Mouse (Mus musculus): ENCODE measurements around the gene Mcrs1. TPM values are rescaled to one million over a fixed set of nuclear protein-coding genes. Genes with fewer than 3 reads are reported as not detected.
A peak's percentile ranks its signal among the peaks of the same experiment; 100 is the strongest.

Mcrs1 gene
- polyA plus RNA-seq, 1 experiment from 2014 or later, result 213 TPM

DNA sequence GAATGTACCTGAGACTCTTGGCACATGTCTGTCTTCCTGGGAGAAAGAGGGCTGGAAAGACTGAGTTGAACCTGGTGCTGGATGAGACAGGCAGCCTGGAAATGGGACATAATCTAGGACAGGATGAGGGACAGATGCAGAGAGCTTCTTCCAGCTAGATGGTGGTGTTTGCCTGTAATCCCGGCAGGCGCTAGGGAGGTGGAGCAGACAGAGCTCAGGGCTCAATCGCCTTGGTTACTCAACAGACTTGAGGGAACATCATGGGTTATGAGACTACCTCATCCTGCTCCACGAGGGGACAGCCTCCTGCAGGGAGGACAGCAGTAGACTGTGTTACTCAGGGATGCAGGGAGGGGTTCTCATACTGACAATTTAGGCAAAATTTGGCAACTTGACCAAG, 10.5 kb downstream of the Mcrs1 start:
- 85% methylated on average over 4 of the region's 4 CpGs for WGBS
- no peak overlapping the region for H3K9ac ChIP-seq (replicated peaks; ENCODE audit: low read depth, low read length)
- H3K27ac ChIP-seq (ENCODE audit: low read depth, low read length), result no peak overlapping the region
- no peaks in the 10 kb centered on the region for H3K9me3 ChIP-seq (ENCODE audit: control insufficient read depth, low read length)
- no peak for ATAC-seq (ENCODE audit: low read depth)
- H3K36me3 ChIP-seq (ENCODE audit: control insufficient read depth, insufficient read depth, low read length), result peaks cover 33% of the 10 kb centered on the region
- H3K27me3 ChIP-seq (ENCODE audit: control insufficient read depth, insufficient read depth, low read length), result no peaks in the 10 kb centered on the region
- H3K4me2 ChIP-seq (ENCODE audit: low read depth, low read length), result no peak overlapping the region
- H3K4me3 ChIP-seq (ENCODE audit: low read depth, low read length), result no peak overlapping the region
- no peaks in the 10 kb centered on the region for H3K4me1 ChIP-seq (ENCODE audit: control insufficient read depth, insufficient read depth, low read length)

DNA sequence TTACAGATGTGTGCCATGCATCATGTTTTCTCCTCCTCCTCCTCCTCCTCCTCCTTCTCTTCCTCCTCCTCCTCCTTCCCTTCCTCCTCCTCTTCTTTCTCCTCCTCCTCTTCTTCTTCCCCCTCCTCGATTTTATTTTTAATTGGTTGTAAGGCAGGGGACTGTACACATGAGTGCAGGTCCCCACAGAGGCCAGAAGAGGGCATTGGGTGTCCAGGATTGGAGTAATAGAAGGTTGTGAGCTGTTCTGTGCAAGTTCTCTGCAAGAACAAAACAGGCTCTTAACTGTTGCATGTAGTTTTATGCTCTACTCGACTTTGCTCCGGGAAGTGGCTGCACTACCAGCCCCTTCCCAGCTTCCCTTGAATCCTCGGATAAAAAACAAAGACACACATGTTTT, 11.6 kb downstream of the Mcrs1 start:
- WGBS, result 74% methylated on average over 4 of the region's 4 CpGs
- Histone ChIP-seq H3K4me3 (ENCODE audit: low read depth, low read length) (no peak overlapping the region), H3K9me3 (ENCODE audit: control insufficient read depth, low read length) (no peaks in the 10 kb centered on the region), H3K4me2 (ENCODE audit: low read depth, low read length) (no peak overlapping the region), H3K36me3 (ENCODE audit: control insufficient read depth, insufficient read depth, low read length) (peaks cover 29% of the 10 kb centered on the region), H3K27me3 (ENCODE audit: control insufficient read depth, insufficient read depth, low read length) (no peaks in the 10 kb centered on the region), H3K27ac (ENCODE audit: low read depth, low read length) (no peak overlapping the region), H3K4me1 (ENCODE audit: control insufficient read depth, insufficient read depth, low read length) (no peaks in the 10 kb centered on the region), H3K9ac (replicated peaks; ENCODE audit: low read depth, low read length) (no peak overlapping the region)
- ATAC-seq (ENCODE audit: low read depth), result no peak

DNA sequence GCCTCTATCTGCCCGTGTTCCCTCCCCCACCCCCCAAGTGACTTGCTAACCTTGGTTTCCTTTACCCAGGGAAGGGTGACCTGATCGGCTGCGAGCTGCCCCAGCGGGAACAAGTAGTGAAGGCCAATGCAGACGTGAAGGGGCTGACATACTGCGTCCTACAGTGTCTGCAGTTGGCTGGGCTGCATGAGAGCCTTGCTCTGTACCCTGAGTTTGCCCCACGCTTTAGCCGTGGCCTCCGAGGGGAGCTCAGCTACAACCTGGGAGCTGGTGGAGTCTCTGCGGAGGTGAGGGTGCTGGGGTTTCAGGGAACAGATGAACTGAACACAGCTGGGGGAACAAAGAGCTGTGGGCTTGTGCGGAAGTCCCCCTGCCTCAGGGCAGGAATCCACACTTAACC, 13.8 kb downstream of the Mcrs1 start:
- Histone ChIP-seq H3K4me3 (ENCODE audit: low read depth, low read length) (no peak overlapping the region), H3K4me1 (ENCODE audit: control insufficient read depth, insufficient read depth, low read length) (no peaks in the 10 kb centered on the region), H3K4me2 (ENCODE audit: low read depth, low read length) (no peak overlapping the region), H3K27ac (ENCODE audit: low read depth, low read length) (no peak overlapping the region), H3K27me3 (ENCODE audit: control insufficient read depth, insufficient read depth, low read length) (no peaks in the 10 kb centered on the region; the same call in 1 of the 2 replicates), H3K36me3 (ENCODE audit: control insufficient read depth, insufficient read depth, low read length) (peaks cover 12% of the 10 kb centered on the region), H3K9ac (replicated peaks; ENCODE audit: low read depth, low read length) (no peak overlapping the region), H3K9me3 (ENCODE audit: control insufficient read depth, low read length) (no peaks in the 10 kb centered on the region)
- no peak for ATAC-seq (ENCODE audit: low read depth)
- 66% methylated on average over 11 of the region's 11 CpGs for WGBS

DNA sequence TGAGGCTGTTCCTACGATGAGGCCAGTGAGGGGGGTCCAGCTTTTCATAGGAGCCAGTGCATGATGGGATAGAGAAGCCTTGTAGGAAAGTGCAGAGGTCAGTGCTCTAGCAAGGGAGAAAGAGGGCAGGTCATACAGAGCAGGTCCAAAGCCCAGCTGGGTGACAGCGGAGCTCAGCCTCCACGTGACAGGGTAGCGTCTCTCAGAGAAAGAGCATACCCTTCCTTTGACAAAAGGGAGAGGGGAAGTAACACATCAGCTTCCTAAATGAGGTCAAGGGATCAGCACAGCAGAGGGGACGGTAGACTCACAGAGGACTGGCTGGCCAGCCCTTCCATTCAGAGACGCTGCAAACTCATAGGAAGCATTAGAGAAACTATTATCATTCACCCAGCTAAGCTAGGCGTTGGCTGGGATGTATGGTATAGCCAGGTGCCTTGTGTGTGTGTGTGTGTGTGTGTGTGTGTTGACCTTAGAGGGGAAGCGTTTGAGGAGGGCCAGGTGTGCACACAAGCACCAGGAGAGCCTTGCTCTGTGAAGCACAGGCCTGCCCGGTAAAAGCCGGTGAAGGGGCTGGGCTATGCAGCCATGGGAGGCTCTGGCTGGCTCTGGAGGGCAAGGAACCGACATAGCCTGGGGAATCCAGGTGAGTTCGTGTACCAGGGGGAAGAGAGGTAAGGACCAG, 17.3 kb downstream of the Mcrs1 start:
- Histone ChIP-seq H3K27me3 (ENCODE audit: control insufficient read depth, insufficient read depth, low read length) (no peaks in the 10 kb centered on the region; the same call in 1 of the 2 replicates), H3K4me1 (ENCODE audit: control insufficient read depth, insufficient read depth, low read length) (no peaks in the 10 kb centered on the region), H3K9me3 (ENCODE audit: control insufficient read depth, low read length) (no peaks in the 10 kb centered on the region), H3K36me3 (ENCODE audit: control insufficient read depth, insufficient read depth, low read length) (no peaks in the 10 kb centered on the region), H3K4me2 (ENCODE audit: low read depth, low read length) (no peak overlapping the region), H3K27ac (ENCODE audit: low read depth, low read length) (no peak overlapping the region), H3K9ac (replicated peaks; ENCODE audit: low read depth, low read length) (no peak overlapping the region), H3K4me3 (ENCODE audit: low read depth, low read length) (no peak overlapping the region)
- 63% methylated on average over 12 of the region's 12 CpGs for WGBS
- no peak for ATAC-seq (ENCODE audit: low read depth)

DNA sequence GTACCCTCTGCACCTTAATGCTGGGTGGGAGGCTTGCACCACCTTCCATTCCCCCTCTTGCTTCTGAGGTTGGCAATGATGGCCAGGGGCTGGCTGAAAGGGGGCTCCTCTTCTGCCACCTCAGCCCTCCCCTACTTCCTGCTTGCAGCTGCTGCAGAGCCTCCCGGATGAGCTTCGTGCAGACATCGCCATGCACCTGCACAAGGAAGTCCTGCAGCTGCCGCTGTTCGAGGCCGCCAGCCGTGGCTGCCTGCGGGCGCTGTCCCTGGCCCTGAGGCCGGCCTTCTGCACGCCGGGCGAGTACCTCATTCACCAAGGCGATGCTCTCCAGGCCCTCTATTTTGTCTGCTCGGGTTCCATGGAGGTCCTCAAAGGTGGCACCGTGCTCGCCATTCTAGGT, 18.0 kb downstream of the Mcrs1 start:
- Histone ChIP-seq H3K9me3 (ENCODE audit: control insufficient read depth, low read length) (no peaks in the 10 kb centered on the region), H3K27me3 (ENCODE audit: control insufficient read depth, insufficient read depth, low read length) (no peaks in the 10 kb centered on the region; the same call in 1 of the 2 replicates), H3K4me1 (ENCODE audit: control insufficient read depth, insufficient read depth, low read length) (no peaks in the 10 kb centered on the region), H3K4me3 (ENCODE audit: low read depth, low read length) (no peak overlapping the region), H3K36me3 (ENCODE audit: control insufficient read depth, insufficient read depth, low read length) (no peaks in the 10 kb centered on the region), H3K4me2 (ENCODE audit: low read depth, low read length) (no peak overlapping the region), H3K9ac (replicated peaks; ENCODE audit: low read depth, low read length) (no peak overlapping the region), H3K27ac (ENCODE audit: low read depth, low read length) (no peak overlapping the region)
- 58% methylated on average over 17 of the region's 17 CpGs for WGBS
- ATAC-seq (ENCODE audit: low read depth), result no peak

DNA sequence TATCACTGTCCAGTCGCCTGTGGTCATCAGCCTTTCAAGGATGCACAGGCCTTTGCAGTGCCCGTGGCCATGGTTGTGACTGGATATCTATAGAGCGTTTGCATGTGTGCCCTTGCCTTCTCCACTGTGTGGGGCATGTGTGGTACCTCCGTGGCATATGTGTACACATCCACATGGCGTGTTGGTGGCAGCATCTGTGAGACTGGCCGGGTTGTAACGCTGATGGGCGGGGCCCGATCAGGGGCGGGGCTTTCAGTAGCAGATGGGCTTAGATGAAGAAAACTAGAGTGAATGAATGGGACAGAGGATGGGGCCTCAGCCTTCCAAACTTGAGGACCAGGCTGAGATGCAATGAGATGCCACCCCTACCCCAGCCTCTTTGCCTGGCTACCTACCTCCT, 19.8 kb downstream of the Mcrs1 start:
- no peak overlapping the region for H3K27ac ChIP-seq (ENCODE audit: low read depth, low read length)
- 76% methylated on average over 10 of the region's 10 CpGs for WGBS
- no peak for ATAC-seq (ENCODE audit: low read depth)
- no peak overlapping the region for H3K4me2 ChIP-seq (ENCODE audit: low read depth, low read length)
- H3K4me3 ChIP-seq (ENCODE audit: low read depth, low read length), result no peak overlapping the region
- no peaks in the 10 kb centered on the region for H3K4me1 ChIP-seq (ENCODE audit: control insufficient read depth, insufficient read depth, low read length)
- H3K9me3 ChIP-seq (ENCODE audit: control insufficient read depth, low read length), result no peaks in the 10 kb centered on the region
- H3K27me3 ChIP-seq (ENCODE audit: control insufficient read depth, insufficient read depth, low read length), result peaks cover 15% of the 10 kb centered on the region
- H3K36me3 ChIP-seq (ENCODE audit: control insufficient read depth, insufficient read depth, low read length), result no peaks in the 10 kb centered on the region
- H3K9ac ChIP-seq (replicated peaks; ENCODE audit: low read depth, low read length), result no peak overlapping the region

DNA sequence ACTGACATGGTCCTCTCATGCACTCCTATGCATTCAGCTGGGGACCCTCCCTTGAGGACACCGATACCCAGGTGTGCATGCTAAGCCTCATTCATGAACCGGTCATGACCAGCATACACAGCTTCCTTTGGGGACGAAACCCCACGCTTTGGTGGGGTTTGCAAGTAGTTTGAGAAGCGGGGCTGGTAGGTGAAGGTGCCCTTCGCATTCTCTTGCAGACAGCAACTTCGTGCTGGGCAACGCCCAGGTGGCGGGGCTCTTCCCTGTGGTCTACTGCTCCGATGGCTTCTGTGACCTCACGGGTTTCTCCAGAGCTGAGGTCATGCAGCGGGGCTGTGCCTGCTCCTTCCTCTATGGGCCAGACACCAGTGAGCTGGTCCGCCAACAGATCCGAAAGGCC, 25.7 kb downstream of the Mcrs1 start:
- Histone ChIP-seq H3K4me2 (ENCODE audit: low read depth, low read length) (no peak overlapping the region), H3K4me3 (ENCODE audit: low read depth, low read length) (no peak overlapping the region), H3K9ac (replicated peaks; ENCODE audit: low read depth, low read length) (no peak overlapping the region), H3K36me3 (ENCODE audit: control insufficient read depth, insufficient read depth, low read length) (no peaks in the 10 kb centered on the region), H3K27me3 (ENCODE audit: control insufficient read depth, insufficient read depth, low read length) (peaks cover 53% of the 10 kb centered on the region), H3K9me3 (ENCODE audit: control insufficient read depth, low read length) (no peaks in the 10 kb centered on the region), H3K4me1 (ENCODE audit: control insufficient read depth, insufficient read depth, low read length) (peaks cover 16% of the 10 kb centered on the region), H3K27ac (ENCODE audit: low read depth, low read length) (no peak overlapping the region)
- 13% methylated on average over 14 of the region's 14 CpGs for WGBS
- ATAC-seq (ENCODE audit: low read depth), result no peak

DNA sequence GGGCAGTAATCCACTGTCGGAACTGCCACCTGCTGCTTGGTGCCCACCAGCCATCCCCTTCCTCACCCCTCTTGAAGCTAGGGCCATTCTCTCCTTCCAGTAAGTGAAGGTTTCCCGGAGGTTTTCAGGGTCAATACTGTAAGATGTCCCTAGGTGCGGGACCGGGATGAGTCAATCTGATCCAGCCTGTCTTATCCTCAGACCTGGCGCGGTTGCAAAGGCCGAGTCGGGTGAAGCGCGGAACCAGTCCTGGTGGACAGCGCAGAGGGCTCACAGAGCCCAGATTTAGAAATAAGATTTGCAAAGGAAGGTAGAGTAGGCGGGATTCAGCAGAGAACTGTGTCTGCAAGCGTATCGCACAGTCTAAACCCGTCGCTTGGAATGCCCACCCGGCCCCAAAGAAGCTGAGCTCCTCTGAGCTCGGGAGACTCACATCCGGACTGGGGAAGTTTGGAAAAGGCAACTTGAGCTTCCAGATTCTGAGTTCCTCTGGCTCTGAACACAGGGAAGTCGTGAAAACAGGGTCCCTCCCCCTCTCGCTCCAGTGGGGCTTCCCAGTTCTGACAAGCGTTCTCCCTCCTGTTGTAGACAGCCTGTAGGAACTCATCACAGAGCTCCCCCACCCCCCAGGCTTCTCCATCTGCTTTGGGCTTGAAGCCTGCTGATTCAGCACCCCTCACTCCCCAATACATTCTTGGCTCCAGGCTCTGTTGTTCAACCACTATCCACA, 26.5 kb downstream of the Mcrs1 start:
- WGBS, result 1% methylated on average over 22 of the region's 22 CpGs
- no peak overlapping the region; the same call in 1 of the 2 replicates for H3K9ac ChIP-seq (replicated peaks; ENCODE audit: low read depth, low read length)
- no peaks in the 10 kb centered on the region for H3K36me3 ChIP-seq (ENCODE audit: control insufficient read depth, insufficient read depth, low read length)
- peak; percentile 24; the same call in 1 of the 2 replicates for ATAC-seq (ENCODE audit: low read depth)
- peaks cover 16% of the 10 kb centered on the region for H3K4me1 ChIP-seq (ENCODE audit: control insufficient read depth, insufficient read depth, low read length)
- H3K9me3 ChIP-seq (ENCODE audit: control insufficient read depth, low read length), result no peaks in the 10 kb centered on the region
- H3K27ac ChIP-seq (ENCODE audit: low read depth, low read length), result no peak overlapping the region
- H3K4me2 ChIP-seq (ENCODE audit: low read depth, low read length), result peak overlapping the region; percentile 46
- H3K27me3 ChIP-seq (ENCODE audit: control insufficient read depth, insufficient read depth, low read length), result peaks cover 55% of the 10 kb centered on the region
- peak overlapping the region; percentile 31; the same call in 1 of the 2 replicates for H3K4me3 ChIP-seq (ENCODE audit: low read depth, low read length)

DNA sequence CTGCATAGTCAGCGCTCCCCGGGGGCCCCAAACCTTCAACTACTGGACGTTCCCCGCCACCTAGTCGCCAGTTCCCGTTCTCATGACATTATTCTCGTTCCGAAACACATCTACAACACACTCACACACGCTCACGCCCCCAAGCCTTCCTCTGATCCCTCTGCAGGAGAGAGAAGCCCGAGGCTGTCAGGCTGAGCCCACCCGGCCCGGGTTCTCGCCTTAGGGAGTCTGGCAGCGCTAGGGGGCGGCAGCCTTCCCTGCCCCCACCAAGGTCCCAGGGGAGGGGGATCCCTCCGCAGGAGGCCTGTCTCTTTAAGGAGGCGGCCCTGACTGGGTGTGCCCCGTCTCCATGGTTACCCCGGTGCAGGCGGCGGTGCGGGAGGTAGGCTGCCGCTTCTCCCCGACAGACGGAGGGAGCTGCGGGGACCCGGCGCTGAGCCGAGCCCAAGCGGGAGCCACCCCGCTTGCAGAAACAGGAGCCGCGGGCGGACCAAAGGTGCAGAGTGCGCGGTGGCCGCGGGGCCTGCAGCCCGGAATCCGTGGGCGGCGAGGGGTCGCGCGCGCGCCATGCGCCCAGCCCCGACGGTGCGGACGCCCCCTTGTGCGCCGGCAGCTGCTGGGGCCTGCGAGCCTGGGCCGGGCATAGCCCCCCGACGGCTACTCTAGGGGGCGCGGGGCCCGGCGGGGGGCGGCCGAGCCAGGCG, 27.4 kb downstream of the Mcrs1 start, which contains the start of gene Kcnh3:
Kcnh3 (plus strand) TSS at position 654 of the 704 bp plus-strand sequence.
- Histone ChIP-seq H3K9me3 (ENCODE audit: control insufficient read depth, low read length) (no peaks in the 10 kb centered on the region), H3K4me3 (ENCODE audit: low read depth, low read length) (peak within 1 kb of the TSS; percentile 31), H3K27me3 (ENCODE audit: control insufficient read depth, insufficient read depth, low read length) (peaks cover 55% of the 10 kb centered on the region), H3K27ac (ENCODE audit: low read depth, low read length) (no peak within 1 kb of the TSS), H3K4me2 (ENCODE audit: low read depth, low read length) (peak within 1 kb of the TSS; percentile 46), H3K9ac (replicated peaks; ENCODE audit: low read depth, low read length) (peak within 1 kb of the TSS; percentile 34; the same call in 1 of the 2 replicates), H3K36me3 (ENCODE audit: control insufficient read depth, insufficient read depth, low read length) (no peaks in the 10 kb centered on the region), H3K4me1 (ENCODE audit: control insufficient read depth, insufficient read depth, low read length) (peaks cover 16% of the 10 kb centered on the region)
- ATAC-seq (ENCODE audit: low read depth), result no peak
- WGBS, result under 1% methylated on average over 54 of the region's 66 CpGs
